Mouse (Mus musculus): ENCODE data around the gene Cdk1. TPM values are rescaled to one million over a fixed set of nuclear protein-coding genes. Genes with fewer than 3 reads are reported as not detected.

The Cdk1 gene
- 399 and 458 TPM in 2 replicates for polyA plus RNA-seq (2015; fragmentation: Nextera tagmentation; extraction: Ambion mirVana)

DNA sequence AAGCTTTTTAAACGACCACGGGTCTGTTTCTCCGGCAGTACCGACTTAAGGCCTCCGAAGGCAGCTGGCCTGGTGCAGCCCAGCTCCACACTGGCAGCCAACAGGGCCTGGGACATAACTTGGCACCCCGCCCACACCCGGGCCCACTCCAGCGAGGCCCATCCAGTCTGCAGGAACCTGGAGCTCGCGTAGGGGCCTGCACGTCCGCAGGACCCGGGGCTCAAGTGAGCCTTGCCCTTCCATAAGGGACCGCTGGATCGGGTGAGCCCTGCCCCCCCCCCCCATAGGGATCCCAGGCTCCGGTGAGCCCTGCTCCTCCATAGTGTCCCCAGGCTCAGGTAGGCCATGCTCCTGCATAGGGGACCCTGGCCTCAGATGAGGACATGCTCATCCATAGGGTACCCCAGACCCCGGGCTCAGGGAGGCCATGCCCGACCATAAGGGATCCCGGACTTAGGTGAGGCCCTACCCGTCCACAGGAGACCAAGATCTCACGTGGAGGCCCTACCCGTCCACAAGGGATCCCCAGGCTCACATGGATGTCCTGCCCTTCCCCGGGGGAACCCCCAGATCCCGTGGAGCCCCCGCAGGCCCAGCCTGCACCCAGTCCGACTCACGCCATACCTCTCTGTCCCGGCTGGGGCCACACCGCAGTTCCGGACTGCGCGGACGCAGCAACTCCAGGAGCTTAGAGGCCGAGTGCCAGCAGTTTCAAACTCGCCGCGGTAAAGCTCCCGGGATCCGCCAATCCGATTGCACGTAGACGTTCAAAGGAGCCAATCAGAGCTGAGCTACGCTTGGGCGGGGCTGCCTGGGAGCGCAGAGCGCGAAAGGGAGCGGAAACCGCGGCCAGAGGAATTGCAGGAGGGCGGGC, at the start of gene Cdk1:
Cdk1 (minus strand) TSS at position 727 of the 874 bp plus-strand sequence.
- H3K9ac ChIP-seq = peak within 1 kb of the TSS; percentile 87
- peaks cover 26% of the 10 kb centered on the region for H3K36me3 ChIP-seq
- no peaks in the 10 kb centered on the region for H3K9me3 ChIP-seq
- WGBS = under 1% methylated on average over 51 of the region's 51 CpGs
- H3K4me1 ChIP-seq = peaks cover 43% of the 10 kb centered on the region
- peak within 1 kb of the TSS; percentile 80 for H3K4me2 ChIP-seq
- H3K4me3 ChIP-seq = peak within 1 kb of the TSS; percentile 68
- no peaks in the 10 kb centered on the region for H3K27me3 ChIP-seq
- peak within 1 kb of the TSS; percentile 84 for H3K27ac ChIP-seq
- peak; percentile 92 for ATAC-seq (ENCODE audit: insufficient number of reproducible peaks, insufficient read depth, low FRiP score, low TSS enrichment, low read depth)

GRCm38 (mm10) chr10:69399814-69400385, 47.2 kb upstream of the Cdk1 start:
- Histone ChIP-seq H3K27me3 (peaks cover 62% of the 10 kb centered on the region), H3K4me2 (peak overlapping the region; percentile 100), H3K9ac (peak overlapping the region; percentile 71), H3K4me3 (peak overlapping the region; percentile 66), H3K9me3 (no peaks in the 10 kb centered on the region), H3K27ac (no peak overlapping the region), H3K36me3 (no peaks in the 10 kb centered on the region), H3K4me1 (peaks cover 24% of the 10 kb centered on the region)
- ATAC-seq (ENCODE audit: insufficient number of reproducible peaks, insufficient read depth, low FRiP score, low TSS enrichment, low read depth) = no peak
- 2% methylated on average over 17 of the region's 17 CpGs for WGBS

- no peaks in the 10 kb centered on the region for H3K36me3 ChIP-seq
- H3K27me3 ChIP-seq = peaks cover 62% of the 10 kb centered on the region
- H3K4me2 ChIP-seq = peak within 1 kb of the TSS; percentile 100
- under 1% methylated on average over 70 of the region's 77 CpGs for WGBS
- peak; percentile 80 for ATAC-seq (ENCODE audit: insufficient number of reproducible peaks, insufficient read depth, low FRiP score, low TSS enrichment, low read depth)
- no peaks in the 10 kb centered on the region for H3K9me3 ChIP-seq
- H3K4me3 ChIP-seq = peak within 1 kb of the TSS; percentile 66
- peaks cover 24% of the 10 kb centered on the region for H3K4me1 ChIP-seq
- H3K9ac ChIP-seq = peak within 1 kb of the TSS; percentile 71
- H3K27ac ChIP-seq = no peak within 1 kb of the TSS
Measured at GRCm38 (mm10) chr10:69398763-69399590, 46.2 kb upstream of the Cdk1 start, which contains the start of gene Ank3. Ank3 (plus strand) TSS chr10:69398773.

GRCm38 (mm10) chr10:69398197-69398762, 45.5 kb upstream of the Cdk1 start:
- Histone ChIP-seq H3K27ac (no peak overlapping the region), H3K27me3 (peaks cover 62% of the 10 kb centered on the region), H3K36me3 (no peaks in the 10 kb centered on the region), H3K9me3 (no peaks in the 10 kb centered on the region), H3K9ac (peak overlapping the region; percentile 71), H3K4me2 (peak overlapping the region; percentile 100), H3K4me1 (peaks cover 24% of the 10 kb centered on the region), H3K4me3 (peak overlapping the region; percentile 66)
- ATAC-seq (ENCODE audit: insufficient number of reproducible peaks, insufficient read depth, low FRiP score, low TSS enrichment, low read depth) = peak; percentile 16; the same call in 1 of the 2 replicates
- WGBS = under 1% methylated on average over 26 of the region's 26 CpGs

DNA sequence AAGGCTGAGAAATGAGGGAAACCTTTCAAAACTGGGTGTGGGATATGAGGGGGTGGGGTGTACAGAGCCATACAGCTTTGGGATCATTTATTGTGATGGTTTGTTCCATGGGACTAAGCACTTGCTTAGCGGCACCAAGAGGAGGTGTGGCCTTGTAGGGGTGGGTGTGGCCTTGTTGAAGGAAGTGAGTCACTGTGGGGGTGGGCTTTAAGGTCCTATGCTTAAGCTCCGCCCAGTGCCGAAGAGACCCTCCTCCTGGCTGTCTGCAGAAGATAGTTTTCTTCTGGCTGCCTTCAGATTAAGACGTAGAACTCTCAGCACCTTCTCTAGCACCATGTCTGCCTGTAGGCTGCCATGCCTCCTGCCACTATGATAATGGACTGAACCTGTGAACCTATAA, 36.8 kb upstream of the Cdk1 start:
- no peak overlapping the region for H3K9ac ChIP-seq
- ATAC-seq (ENCODE audit: insufficient number of reproducible peaks, insufficient read depth, low FRiP score, low TSS enrichment, low read depth) = no peak
- H3K27ac ChIP-seq = no peak overlapping the region
- WGBS = 82% methylated on average over 4 of the region's 4 CpGs
- H3K4me3 ChIP-seq = no peak overlapping the region
- H3K27me3 ChIP-seq = peaks cover 3% of the 10 kb centered on the region; the same call in 1 of the 2 replicates
- no peak overlapping the region for H3K4me2 ChIP-seq
- H3K9me3 ChIP-seq = no peaks in the 10 kb centered on the region
- 0 out of 2 replicates have a peak, but pooled peaks cover 3% of the 10 kb centered on the region for H3K4me1 ChIP-seq
- H3K36me3 ChIP-seq = no peaks in the 10 kb centered on the region

DNA sequence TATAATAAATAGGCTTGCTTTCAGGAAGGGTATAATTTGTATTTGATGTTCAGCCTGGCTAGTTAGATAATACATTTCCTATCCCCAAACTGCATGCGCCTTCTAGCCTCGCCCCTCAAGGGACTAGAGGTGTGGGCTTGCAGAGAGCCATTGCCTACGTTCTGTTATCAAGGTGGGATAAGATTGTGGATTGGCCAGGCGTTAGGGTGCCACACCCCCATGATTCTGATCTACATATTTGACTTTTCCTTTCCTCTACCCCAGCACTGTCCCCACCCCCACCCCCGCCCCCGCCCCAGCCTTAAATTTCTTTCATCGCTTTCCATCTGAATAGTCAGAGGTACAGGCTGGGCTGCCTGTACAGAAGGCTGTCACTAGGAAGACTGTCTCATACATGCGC, 34.0 kb upstream of the Cdk1 start:
- 78% methylated on average over 8 of the region's 8 CpGs for WGBS
- Histone ChIP-seq H3K4me1 (0 out of 2 replicates have a peak, but pooled peaks cover 3% of the 10 kb centered on the region), H3K9me3 (no peaks in the 10 kb centered on the region), H3K27me3 (0 out of 2 replicates have a peak, but pooled peaks cover 3% of the 10 kb centered on the region), H3K9ac (no peak overlapping the region), H3K27ac (no peak overlapping the region), H3K4me3 (no peak overlapping the region), H3K4me2 (no peak overlapping the region), H3K36me3 (no peaks in the 10 kb centered on the region)
- no peak for ATAC-seq (ENCODE audit: insufficient number of reproducible peaks, insufficient read depth, low FRiP score, low TSS enrichment, low read depth)

DNA sequence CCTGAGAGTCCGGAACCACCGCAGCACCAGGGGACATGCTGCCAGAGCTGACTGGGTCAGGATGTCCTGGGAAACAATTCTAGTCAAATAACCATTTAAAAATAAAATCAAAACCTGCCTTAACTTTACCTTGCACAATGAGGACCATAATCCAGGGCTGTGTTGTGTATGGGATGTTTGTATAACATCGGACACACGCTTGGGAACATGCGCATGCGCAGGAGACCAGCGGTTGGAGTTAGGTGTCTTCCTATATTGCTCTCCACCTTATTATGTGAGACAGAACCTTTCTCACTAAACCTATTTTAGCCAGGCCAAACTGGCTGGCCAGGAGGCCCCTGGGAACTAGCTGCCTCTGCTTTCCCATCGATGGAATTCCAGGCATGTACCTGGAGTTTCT, 32.4 kb upstream of the Cdk1 start:
- 0 out of 2 replicates have a peak, but pooled peaks cover 3% of the 10 kb centered on the region for H3K27me3 ChIP-seq
- H3K4me2 ChIP-seq = no peak overlapping the region
- 0 out of 2 replicates have a peak, but pooled peaks cover 3% of the 10 kb centered on the region for H3K4me1 ChIP-seq
- H3K27ac ChIP-seq = no peak overlapping the region
- no peaks in the 10 kb centered on the region for H3K9me3 ChIP-seq
- H3K4me3 ChIP-seq = no peak overlapping the region
- WGBS = 82% methylated on average over 8 of the region's 8 CpGs
- H3K9ac ChIP-seq = no peak overlapping the region
- ATAC-seq (ENCODE audit: insufficient number of reproducible peaks, insufficient read depth, low FRiP score, low TSS enrichment, low read depth) = no peak
- H3K36me3 ChIP-seq = no peaks in the 10 kb centered on the region

DNA sequence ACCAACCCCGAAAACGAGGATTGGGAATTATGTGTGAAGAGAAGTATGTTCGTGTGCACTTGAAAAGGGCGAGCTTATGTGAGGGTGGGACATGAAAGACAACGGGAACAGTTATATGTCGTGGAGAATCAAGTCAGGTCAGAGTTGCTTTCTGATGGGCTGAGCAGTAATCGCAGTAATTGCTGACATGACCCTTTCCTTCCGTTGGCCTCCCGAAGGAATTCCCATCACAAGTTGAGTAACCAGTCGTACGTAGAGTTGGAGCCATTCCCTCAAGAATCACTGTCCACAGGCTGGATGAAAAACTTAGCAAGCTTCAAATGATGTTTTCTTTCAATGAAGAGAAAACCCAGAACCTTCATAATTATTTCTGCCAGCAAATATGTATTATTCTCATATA, 31.9 kb upstream of the Cdk1 start:
- H3K4me2 ChIP-seq = no peak overlapping the region
- ATAC-seq (ENCODE audit: insufficient number of reproducible peaks, insufficient read depth, low FRiP score, low TSS enrichment, low read depth) = no peak
- H3K27me3 ChIP-seq = 0 out of 2 replicates have a peak, but pooled peaks cover 3% of the 10 kb centered on the region
- H3K9me3 ChIP-seq = no peaks in the 10 kb centered on the region
- WGBS = 50% methylated on average over 11 of the region's 11 CpGs
- no peak overlapping the region for H3K4me3 ChIP-seq
- no peaks in the 10 kb centered on the region for H3K36me3 ChIP-seq
- H3K4me1 ChIP-seq = 0 out of 2 replicates have a peak, but pooled peaks cover 3% of the 10 kb centered on the region
- no peak overlapping the region for H3K9ac ChIP-seq
- H3K27ac ChIP-seq = no peak overlapping the region

DNA sequence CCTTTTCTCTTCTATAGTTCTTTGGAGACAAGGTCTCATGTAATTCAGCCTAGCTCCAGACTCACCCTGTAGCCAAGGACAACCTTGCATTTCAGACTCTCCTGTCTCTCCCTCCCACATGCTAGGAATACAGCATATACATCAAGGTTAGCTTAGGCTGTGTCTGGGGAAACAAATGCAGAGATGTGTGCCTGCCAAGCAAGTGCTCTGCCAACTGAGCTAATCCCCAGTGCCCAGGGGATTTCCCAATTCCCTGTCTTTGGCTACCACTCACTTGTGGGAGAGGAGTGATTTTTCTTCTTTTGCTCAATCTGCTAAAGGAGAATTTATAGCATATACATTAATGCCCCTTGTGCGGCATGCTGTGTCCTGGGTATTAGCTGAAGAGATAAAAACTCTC, 30.4 kb upstream of the Cdk1 start:
- Histone ChIP-seq H3K27ac (no peak overlapping the region), H3K4me2 (no peak overlapping the region), H3K9ac (no peak overlapping the region), H3K4me1 (0 out of 2 replicates have a peak, but pooled peaks cover 3% of the 10 kb centered on the region), H3K4me3 (no peak overlapping the region), H3K27me3 (0 out of 2 replicates have a peak, but pooled peaks cover 3% of the 10 kb centered on the region), H3K9me3 (no peaks in the 10 kb centered on the region), H3K36me3 (no peaks in the 10 kb centered on the region)
- ATAC-seq (ENCODE audit: insufficient number of reproducible peaks, insufficient read depth, low FRiP score, low TSS enrichment, low read depth) = no peak
- WGBS = 88% methylated on average over 1 of the region's 1 CpGs

GRCm38 (mm10) chr10:69375154-69375553, 22.4 kb upstream of the Cdk1 start:
- Histone ChIP-seq H3K9ac (no peak overlapping the region), H3K27me3 (no peaks in the 10 kb centered on the region), H3K4me1 (no peaks in the 10 kb centered on the region), H3K9me3 (no peaks in the 10 kb centered on the region), H3K27ac (no peak overlapping the region), H3K36me3 (no peaks in the 10 kb centered on the region), H3K4me2 (no peak overlapping the region), H3K4me3 (no peak overlapping the region)
- ATAC-seq (ENCODE audit: insufficient number of reproducible peaks, insufficient read depth, low FRiP score, low TSS enrichment, low read depth) = no peak
- 44% methylated on average over 7 of the region's 7 CpGs for WGBS
